Comparison of ENCODE assay signal across 10 mouse cellular contexts in the genomic region with DNA sequence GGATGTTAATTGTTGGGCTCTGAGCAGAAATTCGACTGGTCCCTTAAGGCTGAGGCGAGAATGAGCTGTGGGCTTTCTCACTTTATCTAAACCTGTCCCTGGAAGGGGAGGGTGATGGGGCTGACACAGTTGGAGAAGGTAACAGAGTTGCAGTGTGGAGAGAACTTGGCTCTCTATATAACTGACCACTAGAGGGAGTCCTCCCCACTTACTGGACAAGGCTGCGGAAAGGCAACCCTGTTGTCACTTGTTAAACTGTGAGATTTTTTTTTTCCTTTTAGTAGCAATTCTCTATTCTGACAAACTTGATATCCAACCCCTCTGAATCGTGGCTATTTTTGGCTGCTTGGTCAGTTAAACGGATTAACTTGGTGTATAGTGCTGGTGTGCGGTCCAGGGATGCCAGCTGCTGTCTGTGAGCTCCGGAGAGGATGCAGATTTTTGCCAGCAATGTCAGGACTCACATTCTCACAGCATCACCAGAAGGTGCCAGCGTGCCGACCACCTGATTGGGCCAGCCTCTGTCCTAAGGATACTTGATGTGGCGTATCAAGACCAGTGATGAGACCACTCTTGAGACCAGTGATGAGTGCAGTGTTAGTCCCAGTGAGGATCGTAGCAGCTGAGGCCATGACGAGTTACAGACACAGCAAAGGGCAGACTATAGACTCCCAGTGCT.
DNase-seq lines count a peak whose midpoint lies in the region; ATAC-seq and TF ChIP-seq lines count a peak whose summit lies in the region.
"Had no signal": no experiment of that assay in that cellular context is flagged by ENCODE, and none has a peak within 500 bp of the region (broad histone marks: within the 10 kb centered on the region; RNA-seq: fewer than 3 reads in every experiment).

No protein-coding gene starts in this region.

- TF ChIP-seq CTCF in liver, embryonic 14.5 days (IDR thresholded peaks at IDR 0.05; ENCODE audit: low read depth), result peak; percentile 78

- no peaks in the 10 kb centered on the region for H3K27me3 ChIP-seq in liver, embryonic 14.5 days (ENCODE audit: control insufficient read depth, insufficient read depth, low read length)
- no peaks in the 10 kb centered on the region for H3K27me3 ChIP-seq in liver, embryonic 11.5 days (replicated peaks; ENCODE audit: control insufficient read depth, insufficient read depth, low read length)
- peaks cover 6% of the 10 kb centered on the region for H3K27me3 ChIP-seq in hindbrain, embryonic 10.5 days (ENCODE audit: insufficient read depth, poor library complexity, severe bottlenecking)
- peaks cover 23% of the 10 kb centered on the region for H3K27me3 ChIP-seq in midbrain, embryonic 13.5 days
- H3K27me3 ChIP-seq: embryonic facial prominence, embryonic 12.5 days had no signal

- no peak overlapping the region for H3K9ac ChIP-seq in liver, embryonic 14.5 days (replicated peaks)
- H3K9ac ChIP-seq in liver, embryonic 11.5 days (ENCODE audit: low read depth, low read length), result no peak overlapping the region
- no peak overlapping the region for H3K9ac ChIP-seq in midbrain, embryonic 13.5 days (replicated peaks)
- H3K9ac ChIP-seq: embryonic facial prominence, embryonic 12.5 days; limb, embryonic 15.5 days had no signal

- no peak overlapping the region for H3K4me2 ChIP-seq in liver, embryonic 14.5 days (ENCODE audit: low read depth)
- H3K4me2 ChIP-seq in liver, embryonic 11.5 days, result no peak overlapping the region
- peak overlapping the region; percentile 25 for H3K4me2 ChIP-seq in midbrain, embryonic 13.5 days (replicated peaks)
- H3K4me2 ChIP-seq: embryonic facial prominence, embryonic 12.5 days; limb, embryonic 15.5 days had no signal

- no peaks in the 10 kb centered on the region for H3K4me1 ChIP-seq in liver, embryonic 14.5 days (replicated peaks; ENCODE audit: control insufficient read depth in 2 of 2, insufficient read depth in 2 of 2, low read length in 1 of 2)
- H3K4me1 ChIP-seq in liver, embryonic 11.5 days (replicated peaks; ENCODE audit: control insufficient read depth, insufficient read depth, low read length), result no peaks in the 10 kb centered on the region
- 0 out of 2 replicates have a peak, but pooled peaks cover 5% of the 10 kb centered on the region for H3K4me1 ChIP-seq in hindbrain, embryonic 10.5 days (replicated peaks)
- H3K4me1 ChIP-seq in midbrain, embryonic 13.5 days (replicated peaks), result peaks cover 7% of the 10 kb centered on the region; the same call in 1 of the 2 replicates
- H3K4me1 ChIP-seq: limb, embryonic 15.5 days had no signal

- ATAC-seq in liver, embryonic 14.5 days (ENCODE audit: insufficient read depth), result no peak
- ATAC-seq in liver, embryonic 11.5 days (replicated peaks; ENCODE audit: low FRiP score), result no peak
- peak; percentile 63 for ATAC-seq in midbrain, embryonic 13.5 days

- no peak overlapping the region for H3K27ac ChIP-seq in liver, embryonic 14.5 days
- no peak overlapping the region for H3K27ac ChIP-seq in liver, embryonic 11.5 days (ENCODE audit: low read depth, low read length)
- H3K27ac ChIP-seq in hindbrain, embryonic 10.5 days, result no peak overlapping the region
- H3K27ac ChIP-seq in midbrain, embryonic 13.5 days, result no peak overlapping the region
- H3K27ac ChIP-seq: embryonic facial prominence, embryonic 12.5 days; limb, embryonic 15.5 days had no signal

- H3K4me3 ChIP-seq in liver, embryonic 14.5 days (ENCODE audit: insufficient read depth in 1 of 2, low read depth in 2 of 2, low read length in 2 of 2), result no peak overlapping the region
- no peak overlapping the region for H3K4me3 ChIP-seq in liver, embryonic 11.5 days (ENCODE audit: low read depth, low read length)
- no peak overlapping the region for H3K4me3 ChIP-seq in hindbrain, embryonic 10.5 days
- no peak overlapping the region for H3K4me3 ChIP-seq in midbrain, embryonic 13.5 days (replicated peaks)
- H3K4me3 ChIP-seq: embryonic facial prominence, embryonic 12.5 days; limb, embryonic 15.5 days had no signal

- no peak for TF ChIP-seq EP300 in liver, embryonic 14.5 days (IDR thresholded peaks at IDR 0.05; ENCODE audit: low read depth)

- no peaks in the 10 kb centered on the region for H3K9me3 ChIP-seq in liver, embryonic 14.5 days (ENCODE audit: control insufficient read depth, low read length)
- no peaks in the 10 kb centered on the region for H3K9me3 ChIP-seq in liver, embryonic 11.5 days (ENCODE audit: control insufficient read depth, low read length)
- no peaks in the 10 kb centered on the region for H3K9me3 ChIP-seq in hindbrain, embryonic 10.5 days
- H3K9me3 ChIP-seq in midbrain, embryonic 13.5 days, result no peaks in the 10 kb centered on the region
- H3K9me3 ChIP-seq: embryonic facial prominence, embryonic 12.5 days; limb, embryonic 15.5 days had no signal

- peak in 2 of 3 experiments; percentile 15 to 17 for DNase-seq in liver, embryonic 14.5 days (ENCODE audit: low read depth in 3 of 3, low spot score in 3 of 3)
- DNase-seq in liver, embryonic 11.5 days (ENCODE audit: low spot score), result no peak
- DNase-seq in T-cell, adult 2 months (ENCODE audit: low spot score), result peak; percentile 34
- DNase-seq in embryo, embryonic 10.5 days (ENCODE audit: low spot score), result peak; percentile 83
- peak; percentile 24 for DNase-seq in hindbrain, embryonic 10.5 days (ENCODE audit: low spot score)
- peak; percentile 69 for DNase-seq in layer of hippocampus, adult 9-10 months (ENCODE audit: low spot score)
- DNase-seq in thymus, postnatal 0 days (ENCODE audit: low spot score), result peak; percentile 57

- H3K36me3 ChIP-seq in liver, embryonic 14.5 days (replicated peaks; ENCODE audit: control insufficient read depth, insufficient read depth, low read depth), result no peaks in the 10 kb centered on the region
- H3K36me3 ChIP-seq in liver, embryonic 11.5 days (ENCODE audit: control insufficient read depth, insufficient read depth, low read length), result no peaks in the 10 kb centered on the region
- no peaks in the 10 kb centered on the region for H3K36me3 ChIP-seq in hindbrain, embryonic 10.5 days
- H3K36me3 ChIP-seq in midbrain, embryonic 13.5 days, result no peaks in the 10 kb centered on the region
- H3K36me3 ChIP-seq: embryonic facial prominence, embryonic 12.5 days; limb, embryonic 15.5 days had no signal

- 33% methylated on average over 12 of the region's 12 CpGs for WGBS in liver, embryonic 14.5 days (ENCODE audit: insufficient replicate concordance)
- WGBS in liver, embryonic 11.5 days, result 35% methylated on average over 12 of the region's 12 CpGs
- WGBS in hindbrain, embryonic 10.5 days, result 40% methylated on average over 12 of the region's 12 CpGs
- WGBS in midbrain, embryonic 13.5 days, result 27% methylated on average over 12 of the region's 12 CpGs
